Mouse (Mus musculus) layer of hippocampus, adult 18-20 months (tissue): ENCODE measurements around the gene Olfr352. TPM values are rescaled to one million over a fixed set of nuclear protein-coding genes. Genes with fewer than 3 reads are reported as not detected.

ENCODE experiments used
- DNase-seq, 2 experiments: peaks; one replicate each; pipeline ENCODE4 v3.0.0; 2022; ENCODE audit warnings: low spot score in 2 of 2
- long read RNA-seq: library from polyadenylated mRNA; stranded (forward); transcript quantifications from one replicate; pipeline ENCODE4 v2.0.0, GENCODE M21; 2021
- total RNA-seq, 2 experiments: library from RNA; stranded (reverse); gene quantifications; 2 replicates each; pipeline ENCODE4 v1.2.3; 2021

Gene Olfr352
- total RNA-seq = not detected
- long read RNA-seq = 0 reads

GRCm38 (mm10) chr2:36868160-36868559 is at the start of gene Olfr352:
TSS of gene Olfr352 (plus strand) at chr2:36868460.
- DNase-seq = no peak

- DNase-seq = no peak
These were observed 22.2 kb upstream of the Olfr352 start, which contains the start of gene Olfr350 for GRCm38 (mm10) chr2:36846010-36846409. TSS of gene Olfr350 (plus strand) at chr2:36846310.

- no peak for DNase-seq
These were observed 5.7 kb upstream of the Olfr352 start, which contains the start of gene Olfr351 for GRCm38 (mm10) chr2:36862560-36862959. TSS of gene Olfr351 (minus strand) at chr2:36862660.

- no peak for DNase-seq
These were observed 24.6 kb downstream of the Olfr352 start, which contains the start of gene Olfr353 for GRCm38 (mm10) chr2:36892836-36893235. TSS of gene Olfr353 (minus strand) at chr2:36892936.

- DNase-seq = no peak
These were observed 28.9 kb downstream of the Olfr352 start for GRCm38 (mm10) chr2:36897114-36897513.

- no peak for DNase-seq
These were observed 37.1 kb downstream of the Olfr352 start, which contains the start of gene Olfr354 for GRCm38 (mm10) chr2:36905380-36905779. TSS of gene Olfr354 (plus strand) at chr2:36905680.

Other genes with a start within 250 kb of the Olfr352 start
- gene Olfr345, start 228.4 kb upstream of the Olfr352 start, total RNA-seq = not detected
- not detected for gene Olfr346, start 182.7 kb upstream of the Olfr352 start, total RNA-seq
- gene Olfr347, start 136.6 kb upstream of the Olfr352 start, total RNA-seq = not detected
- gene Olfr348, start 84.2 kb upstream of the Olfr352 start, total RNA-seq = not detected
- not detected for gene Olfr50, start 77.9 kb upstream of the Olfr352 start, total RNA-seq
- not detected for gene Olfr3, start 51.4 kb upstream of the Olfr352 start, total RNA-seq
- gene Olfr350, start 22.1 kb upstream of the Olfr352 start, total RNA-seq = not detected
- not detected for gene Olfr351, start 5.8 kb upstream of the Olfr352 start, total RNA-seq
- not detected for gene Olfr353, start 24.5 kb downstream of the Olfr352 start, total RNA-seq
- gene Olfr354, start 37.2 kb downstream of the Olfr352 start, total RNA-seq = not detected
- not detected for gene Olfr355, start 60.4 kb downstream of the Olfr352 start, total RNA-seq
- not detected for gene Olfr356, start 68.7 kb downstream of the Olfr352 start, total RNA-seq
- gene Olfr357, start 125.4 kb downstream of the Olfr352 start, total RNA-seq = not detected
- not detected for gene Olfr358, start 140.9 kb downstream of the Olfr352 start, total RNA-seq
- not detected for gene Olfr360, start 197.3 kb downstream of the Olfr352 start, total RNA-seq
- gene Olfr361, start 220.8 kb downstream of the Olfr352 start, total RNA-seq = not detected
- gene Olfr362, start 249.4 kb downstream of the Olfr352 start, total RNA-seq = not detected